In the genomic region with DNA sequence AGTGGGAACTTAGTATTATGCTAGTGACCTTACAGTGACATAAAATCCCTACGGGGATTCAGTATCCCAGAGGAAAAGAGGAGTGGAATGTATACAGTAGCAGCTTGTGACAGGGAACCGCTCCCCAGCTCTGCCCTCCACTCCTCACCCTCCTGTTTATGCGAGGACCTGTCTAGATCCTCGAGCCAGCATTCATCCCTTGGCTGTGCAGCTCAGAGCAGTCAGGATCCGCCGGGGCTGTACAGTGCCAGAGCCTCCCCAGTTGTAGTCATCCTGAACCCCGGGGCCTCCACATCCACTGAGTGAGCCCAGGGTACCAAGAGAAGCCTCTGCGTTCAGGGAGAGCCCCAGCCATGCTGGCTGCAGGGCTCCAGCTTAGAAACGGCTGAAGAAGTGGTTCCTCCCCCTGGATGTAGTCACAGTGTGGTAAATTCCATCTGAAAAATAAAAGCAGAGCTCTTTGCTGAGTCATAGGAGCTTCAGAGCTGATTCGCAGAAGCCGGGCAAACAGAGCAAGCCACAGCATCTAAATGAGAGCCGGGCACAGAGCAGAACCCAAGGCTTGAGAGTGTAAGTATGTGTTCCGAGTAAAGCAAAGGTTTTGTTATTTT, we compare ENCODE assay signal across 14 mouse cellular contexts. TPM values are rescaled to one million over a fixed set of nuclear protein-coding genes. Genes with fewer than 3 reads are reported as not detected.
DNase-seq lines count a peak whose midpoint lies in the region; ATAC-seq and TF ChIP-seq lines count a peak whose summit lies in the region.
"Had no signal": no experiment of that assay in that cellular context is flagged by ENCODE, and none has a peak within 500 bp of the region (broad histone marks: within the 10 kb centered on the region; RNA-seq: fewer than 3 reads in every experiment).

No protein-coding gene starts in this region.

- no peak for ATAC-seq in neural tube, embryonic 13.5 days (ENCODE audit: low read depth)
- no peak for ATAC-seq in neural tube, embryonic 15.5 days (ENCODE audit: low FRiP score)
- ATAC-seq in liver, embryonic 12.5 days = no peak
- no peak for ATAC-seq in kidney, embryonic 14.5 days (ENCODE audit: low FRiP score, low TSS enrichment)
- ATAC-seq: liver, postnatal 0 days had no signal

- no peak overlapping the region for H3K4me2 ChIP-seq in neural tube, embryonic 13.5 days
- no peak overlapping the region for H3K4me2 ChIP-seq in neural tube, embryonic 15.5 days
- no peak overlapping the region for H3K4me2 ChIP-seq in liver, embryonic 12.5 days
- H3K4me2 ChIP-seq in kidney, embryonic 14.5 days (replicated peaks; ENCODE audit: low read depth, low read length) = no peak overlapping the region
- H3K4me2 ChIP-seq: embryonic facial prominence, embryonic 15.5 days had no signal

- no peak overlapping the region for H3K4me3 ChIP-seq in cerebellum, adult 2 months (replicated peaks; ENCODE audit: insufficient read depth, low read depth, low read length)
- no peak overlapping the region for H3K4me3 ChIP-seq in neural tube, embryonic 13.5 days
- H3K4me3 ChIP-seq in neural tube, embryonic 15.5 days (replicated peaks) = no peak overlapping the region
- peak overlapping the region; percentile 31 for H3K4me3 ChIP-seq in left cerebral cortex, adult 2 months
- H3K4me3 ChIP-seq in thymus, adult 2 months (ENCODE audit: control insufficient read depth, insufficient read depth, low read length) = no peak overlapping the region
- H3K4me3 ChIP-seq in liver, embryonic 12.5 days = no peak overlapping the region
- H3K4me3 ChIP-seq in kidney, embryonic 14.5 days (ENCODE audit: low read length) = no peak overlapping the region
- H3K4me3 ChIP-seq: embryonic facial prominence, embryonic 15.5 days; gastrocnemius, adult 2 months had no signal

- no peaks in the 10 kb centered on the region for H3K36me3 ChIP-seq in neural tube, embryonic 13.5 days
- H3K36me3 ChIP-seq in neural tube, embryonic 15.5 days = no peaks in the 10 kb centered on the region
- H3K36me3 ChIP-seq in thymus, adult 2 months (ENCODE audit: control insufficient read depth, insufficient read depth, low read length) = no peaks in the 10 kb centered on the region
- H3K36me3 ChIP-seq in liver, embryonic 12.5 days = no peaks in the 10 kb centered on the region
- H3K36me3 ChIP-seq in kidney, embryonic 14.5 days (ENCODE audit: control insufficient read depth, insufficient read depth, low read length) = no peaks in the 10 kb centered on the region
- H3K36me3 ChIP-seq: embryonic facial prominence, embryonic 15.5 days had no signal

- intact Hi-C loops in left cerebral cortex, adult 2 months (cut with DNase I) = no loop called here

- peak in 1 of 2 experiments; percentile 42 for DNase-seq in cerebellum, adult 2 months
- DNase-seq in cerebellum, postnatal 10 days = no peak
- DNase-seq in left cerebral cortex, adult 2 months (ENCODE audit: extremely low spot score in 1 of 2, low spot score in 2 of 2) = peak; percentile 39 to 50
- DNase-seq in thymus, adult 2 months = no peak
- DNase-seq: cerebellum, adult 18-20 months; gastrocnemius, adult 2 months; liver, postnatal 0 days had no signal

- no peaks in the 10 kb centered on the region for H3K9me3 ChIP-seq in neural tube, embryonic 13.5 days
- no peaks in the 10 kb centered on the region for H3K9me3 ChIP-seq in neural tube, embryonic 15.5 days (replicated peaks)
- H3K9me3 ChIP-seq in liver, embryonic 12.5 days (replicated peaks) = no peaks in the 10 kb centered on the region
- no peaks in the 10 kb centered on the region for H3K9me3 ChIP-seq in kidney, embryonic 14.5 days (ENCODE audit: control insufficient read depth, low read length)
- H3K9me3 ChIP-seq: embryonic facial prominence, embryonic 15.5 days had no signal

- TF ChIP-seq CTCF in cerebellum, adult 2 months (IDR thresholded peaks at IDR 0.05; ENCODE audit: borderline replicate concordance, insufficient read depth, low read depth, low read length) = no peak
- no peak for TF ChIP-seq CTCF in left cerebral cortex, adult 2 months (IDR thresholded peaks at IDR 0.05)
- no peak for TF ChIP-seq CTCF in thymus, adult 2 months (IDR thresholded peaks at IDR 0.05; ENCODE audit: borderline replicate concordance, control insufficient read depth, extremely low read depth, insufficient read depth, low read length, poor library complexity)

- peak overlapping the region; percentile 12; the same call in 1 of the 2 replicates for H3K9ac ChIP-seq in neural tube, embryonic 13.5 days
- H3K9ac ChIP-seq in neural tube, embryonic 15.5 days (replicated peaks) = no peak overlapping the region
- H3K9ac ChIP-seq in liver, embryonic 12.5 days = no peak overlapping the region
- H3K9ac ChIP-seq in kidney, embryonic 14.5 days (ENCODE audit: low read depth, low read length) = no peak overlapping the region
- H3K9ac ChIP-seq: embryonic facial prominence, embryonic 15.5 days; liver, postnatal 0 days had no signal

- peaks cover 22% of the 10 kb centered on the region for H3K4me1 ChIP-seq in cerebellum, adult 2 months (ENCODE audit: control insufficient read depth, insufficient read depth, low read length)
- peaks cover 8% of the 10 kb centered on the region; the same call in 1 of the 2 replicates for H3K4me1 ChIP-seq in neural tube, embryonic 13.5 days (replicated peaks)
- H3K4me1 ChIP-seq in neural tube, embryonic 15.5 days = peaks cover 13% of the 10 kb centered on the region
- H3K4me1 ChIP-seq in thymus, adult 2 months (replicated peaks; ENCODE audit: control insufficient read depth, insufficient read depth, low read length) = no peaks in the 10 kb centered on the region
- no peaks in the 10 kb centered on the region for H3K4me1 ChIP-seq in liver, embryonic 12.5 days
- no peaks in the 10 kb centered on the region for H3K4me1 ChIP-seq in kidney, embryonic 14.5 days (ENCODE audit: control insufficient read depth, insufficient read depth, low read length)
- H3K4me1 ChIP-seq: embryonic facial prominence, embryonic 15.5 days had no signal

- H3K27ac ChIP-seq in cerebellum, adult 2 months (ENCODE audit: insufficient read depth, low read length) = peak overlapping the region; percentile 73; the same call in 1 of the 2 replicates
- H3K27ac ChIP-seq in neural tube, embryonic 13.5 days (replicated peaks) = no peak overlapping the region
- no peak overlapping the region for H3K27ac ChIP-seq in neural tube, embryonic 15.5 days (replicated peaks)
- H3K27ac ChIP-seq in left cerebral cortex, adult 2 months = peak overlapping the region; percentile 88
- H3K27ac ChIP-seq in thymus, adult 2 months (ENCODE audit: control insufficient read depth, insufficient read depth, low read length) = no peak overlapping the region
- no peak overlapping the region for H3K27ac ChIP-seq in liver, embryonic 12.5 days
- H3K27ac ChIP-seq in kidney, embryonic 14.5 days (ENCODE audit: low read depth, low read length) = no peak overlapping the region
- H3K27ac ChIP-seq: embryonic facial prominence, embryonic 15.5 days; gastrocnemius, adult 2 months had no signal

- H3K27me3 ChIP-seq in cerebellum, adult 2 months (ENCODE audit: control insufficient read depth, insufficient read depth, low read length) = no peaks in the 10 kb centered on the region
- no peaks in the 10 kb centered on the region for H3K27me3 ChIP-seq in neural tube, embryonic 13.5 days
- H3K27me3 ChIP-seq in neural tube, embryonic 15.5 days (replicated peaks) = no peaks in the 10 kb centered on the region
- no peaks in the 10 kb centered on the region for H3K27me3 ChIP-seq in thymus, adult 2 months (ENCODE audit: control insufficient read depth, insufficient read depth, low read length)
- H3K27me3 ChIP-seq in liver, embryonic 12.5 days (replicated peaks) = peaks cover 6% of the 10 kb centered on the region; the same call in 1 of the 2 replicates
- no peaks in the 10 kb centered on the region; the same call in 1 of the 2 replicates for H3K27me3 ChIP-seq in kidney, embryonic 14.5 days (ENCODE audit: control insufficient read depth, insufficient read depth, low read length)
- H3K27me3 ChIP-seq: embryonic facial prominence, embryonic 15.5 days had no signal

- WGBS in cerebellum, adult 2 months = 17% methylated on average over 13 of the region's 13 CpGs
- 62% methylated on average over 13 of the region's 13 CpGs for WGBS in neural tube, embryonic 13.5 days
- WGBS in neural tube, embryonic 15.5 days = 62% methylated on average over 13 of the region's 13 CpGs
- WGBS in thymus, adult 2 months = 59% methylated on average over 13 of the region's 13 CpGs
- WGBS in liver, embryonic 12.5 days (ENCODE audit: insufficient replicate concordance) = 53% methylated on average over 13 of the region's 13 CpGs
- WGBS in kidney, embryonic 14.5 days = 65% methylated on average over 13 of the region's 13 CpGs

- TF ChIP-seq POLR2A in cerebellum, adult 2 months (IDR thresholded peaks at IDR 0.05; ENCODE audit: borderline replicate concordance, insufficient read depth, low read length) = no peak
- no peak for TF ChIP-seq POLR2A in thymus, adult 2 months (IDR thresholded peaks at IDR 0.05; ENCODE audit: control insufficient read depth, extremely low read depth, insufficient read depth, low read length, poor library complexity)

RNA-seq across cellular contexts. Expression of gene Jakmip3, which starts 27.6 kb away (rescaled TPM):
- 47.6 and 49.0 TPM in 2 replicates for polyA plus RNA-seq in cerebellum, adult 2 months (2012; rRNA removed)
- 5.0 and 5.1 TPM in 2 replicates for polyA plus RNA-seq in neural tube, embryonic 13.5 days (2015; fragmentation: Nextera tagmentation; extraction: Ambion mirVana)
- polyA plus RNA-seq in neural tube, embryonic 15.5 days (2015; fragmentation: Nextera tagmentation; extraction: Ambion mirVana) = 11.4 and 11.7 TPM in 2 replicates
- total RNA-seq in left cerebral cortex, adult 2 months (2021) = 10 to 100 TPM; 54.0 to 54.7 TPM
- 0.04 and 0.09 TPM in 2 replicates for polyA plus RNA-seq in thymus, adult 2 months (2012; rRNA removed)
- 0.05 TPM in 2 replicates for polyA plus RNA-seq in liver, embryonic 12.5 days (2016; fragmentation: Nextera tagmentation; extraction: Ambion mirVana)
- 0.14 and 0.42 TPM in 2 replicates for polyA plus RNA-seq in kidney, embryonic 14.5 days (2014; fragmentation: Nextera tagmentation; extraction: Ambion mirVana)
- total RNA-seq: CH12.LX; megakaryocyte-erythroid progenitor cell, adult 5-6 weeks had no signal
- polyA plus RNA-seq: liver, postnatal 0 days had no signal

RNA-seq across cellular contexts. Expression of gene Bnip3, which starts 58.8 kb away (rescaled TPM):
- 96.6 and 101 TPM in 2 replicates for polyA plus RNA-seq in cerebellum, adult 2 months (2012; rRNA removed)
- polyA plus RNA-seq in neural tube, embryonic 13.5 days (2015; fragmentation: Nextera tagmentation; extraction: Ambion mirVana) = 103 and 106 TPM in 2 replicates
- polyA plus RNA-seq in neural tube, embryonic 15.5 days (2015; fragmentation: Nextera tagmentation; extraction: Ambion mirVana) = 128 and 131 TPM in 2 replicates
- total RNA-seq in left cerebral cortex, adult 2 months (2021) = 100 to 1,000 TPM; 128 to 136 TPM
- polyA plus RNA-seq in thymus, adult 2 months (2012; rRNA removed) = 11.6 and 13.7 TPM in 2 replicates
- 81.0 and 81.8 TPM in 2 replicates for polyA plus RNA-seq in liver, embryonic 12.5 days (2016; fragmentation: Nextera tagmentation; extraction: Ambion mirVana)
- 78.5 and 84.8 TPM in 2 replicates for polyA plus RNA-seq in kidney, embryonic 14.5 days (2014; fragmentation: Nextera tagmentation; extraction: Ambion mirVana)

Comparison
In these comparisons a context has a peak if more than half of its experiments do, and no peak if none do; other contexts are left out.
1. DNase-seq: peak in left cerebral cortex, adult 2 months (2 of 2); none in cerebellum, postnatal 10 days (0 of 2) and thymus, adult 2 months (single experiment).
2. H3K27ac ChIP-seq: peak in cerebellum, adult 2 months (single experiment) and left cerebral cortex, adult 2 months (single experiment); none in neural tube, embryonic 13.5 days (single experiment), neural tube, embryonic 15.5 days (single experiment), thymus, adult 2 months (single experiment), liver, embryonic 12.5 days (single experiment) and kidney, embryonic 14.5 days (single experiment).